Mouse (Mus musculus): ENCODE results near the gene Fbp2. TPM values are rescaled to one million over a fixed set of nuclear protein-coding genes. Genes with fewer than 3 reads are reported as not detected.
"Not testable (repeated sequence)": the region's sequence is repeated elsewhere in the genome, so short reads cannot be mapped to it uniquely, and the experiment has no call there.

Gene Fbp2
- polyA plus RNA-seq, 1 experiment from 2014 or later: 146 TPM

DNA sequence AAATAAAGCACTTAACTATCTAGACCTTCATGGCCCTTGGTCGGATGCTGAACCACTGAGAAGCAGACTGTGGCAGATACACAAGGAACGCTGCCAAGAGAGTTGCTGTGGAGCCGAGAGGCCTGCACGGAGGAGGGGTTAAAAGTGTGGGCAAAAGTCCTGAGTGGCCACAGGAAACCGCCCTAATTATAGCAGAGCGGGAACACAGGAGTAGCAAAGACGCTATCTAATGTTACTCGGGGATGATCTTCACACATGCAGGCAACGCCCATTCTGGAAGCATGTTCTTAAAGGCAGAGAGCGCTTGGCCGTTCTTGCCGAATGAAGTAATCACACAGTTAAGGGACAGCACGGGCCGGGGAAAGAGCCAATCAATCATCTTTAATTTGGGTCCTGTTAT is 1.4 kb downstream of the Fbp2 start:
- Histone ChIP-seq H3K4me3 (ENCODE audit: low read depth, low read length) (no peak overlapping the region), H3K9ac (ENCODE audit: low read length) (no peak overlapping the region), H3K9me3 (ENCODE audit: control insufficient read depth, low read length) (no peaks in the 10 kb centered on the region), H3K36me3 (ENCODE audit: control insufficient read depth, insufficient read depth, low read length) (no peaks in the 10 kb centered on the region), H3K27me3 (ENCODE audit: control insufficient read depth, insufficient read depth, low read length) (no peaks in the 10 kb centered on the region), H3K4me1 (replicated peaks; ENCODE audit: control insufficient read depth, insufficient read depth) (0 out of 2 replicates have a peak, but pooled peaks cover 2% of the 10 kb centered on the region), H3K4me2 (replicated peaks; ENCODE audit: low read depth) (peak overlapping the region; percentile 31; the same call in 1 of the 2 replicates), H3K27ac (replicated peaks) (no peak overlapping the region)
- DNase-seq (ENCODE audit: low spot score): no peak
- no peak for ATAC-seq (ENCODE audit: low FRiP score, low TSS enrichment)
- TF ChIP-seq CTCF (IDR thresholded peaks at IDR 0.05; ENCODE audit: low read depth) (no peak), EP300 (optimal IDR thresholded peaks at IDR 0.05) (no peak)
- WGBS: 66% methylated on average over 14 of the region's 14 CpGs

- H3K4me2 ChIP-seq (replicated peaks; ENCODE audit: low read depth): peak overlapping the region; percentile 60
- H3K9me3 ChIP-seq (ENCODE audit: control insufficient read depth, low read length): no peaks in the 10 kb centered on the region
- TF ChIP-seq EP300 (optimal IDR thresholded peaks at IDR 0.05): no peak
- peak; percentile 89 for TF ChIP-seq CTCF (IDR thresholded peaks at IDR 0.05; ENCODE audit: low read depth)
- WGBS: 6% methylated on average over 5 of the region's 5 CpGs
- H3K4me1 ChIP-seq (replicated peaks; ENCODE audit: control insufficient read depth, insufficient read depth): 0 out of 2 replicates have a peak, but pooled peaks cover 2% of the 10 kb centered on the region
- no peaks in the 10 kb centered on the region for H3K27me3 ChIP-seq (ENCODE audit: control insufficient read depth, insufficient read depth, low read length)
- DNase-seq (ENCODE audit: low spot score): peak; percentile 86
- H3K4me3 ChIP-seq (ENCODE audit: low read depth, low read length): peak overlapping the region; percentile 26
- H3K36me3 ChIP-seq (ENCODE audit: control insufficient read depth, insufficient read depth, low read length): no peaks in the 10 kb centered on the region
- H3K27ac ChIP-seq (replicated peaks): no peak overlapping the region
- ATAC-seq (ENCODE audit: low FRiP score, low TSS enrichment): peak; percentile 73
- H3K9ac ChIP-seq (ENCODE audit: low read length): peak overlapping the region; percentile 31; the same call in 1 of the 2 replicates
These were observed 1.9 kb downstream of the Fbp2 start for GRCm38 (mm10) chr13:62856305-62856675.

DNA sequence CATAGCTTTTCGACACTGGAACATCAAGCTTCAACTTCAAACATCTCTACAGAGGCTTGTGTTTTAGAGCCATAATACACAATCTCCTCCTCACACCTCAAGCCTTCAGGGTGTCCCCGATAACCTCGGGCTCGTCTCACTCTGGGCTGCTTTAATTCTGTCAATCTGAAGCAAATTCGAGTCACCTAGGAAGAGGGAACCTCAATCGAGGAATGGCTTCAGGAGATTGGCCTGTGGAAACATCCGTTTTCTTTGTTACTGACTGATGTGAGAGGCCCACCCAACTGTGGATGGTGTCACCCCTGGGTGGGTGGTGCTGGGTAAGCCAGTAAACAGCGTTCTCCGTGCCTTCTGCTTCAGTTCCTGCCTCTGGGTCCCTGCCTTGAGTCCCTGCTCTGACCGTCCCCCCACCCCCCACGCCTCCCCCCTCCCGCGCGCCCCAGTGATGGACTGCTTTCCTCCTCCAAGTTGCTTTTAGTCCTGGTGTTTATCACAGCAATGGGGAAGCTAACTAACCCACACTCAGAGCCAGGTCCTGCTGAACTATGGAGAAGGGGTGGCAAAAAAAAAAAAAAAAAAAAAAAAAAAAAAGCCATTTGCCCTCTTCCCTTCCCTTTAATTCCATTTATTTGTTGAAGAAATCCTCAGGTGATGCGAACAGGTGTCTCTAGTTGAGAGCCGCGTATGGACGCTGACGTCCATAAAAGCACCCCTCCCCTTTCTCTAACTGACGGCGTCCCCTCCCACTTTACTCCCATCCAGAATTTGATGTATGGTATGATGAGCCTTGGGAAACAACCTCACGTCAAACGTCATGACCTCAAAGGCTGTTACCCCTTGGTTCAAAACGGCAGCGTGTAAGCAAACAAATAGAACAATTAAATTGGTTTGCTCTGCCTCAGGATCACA is 2.6 kb downstream of the Fbp2 start:
- ATAC-seq (ENCODE audit: low FRiP score, low TSS enrichment): no peak
- peak overlapping the region; percentile 60 for H3K4me2 ChIP-seq (replicated peaks; ENCODE audit: low read depth)
- 35% methylated on average over 25 of the region's 25 CpGs for WGBS
- H3K9me3 ChIP-seq (ENCODE audit: control insufficient read depth, low read length): no peaks in the 10 kb centered on the region
- peak overlapping the region; percentile 26 for H3K4me3 ChIP-seq (ENCODE audit: low read depth, low read length)
- 0 out of 2 replicates have a peak, but pooled peaks cover 2% of the 10 kb centered on the region for H3K4me1 ChIP-seq (replicated peaks; ENCODE audit: control insufficient read depth, insufficient read depth)
- no peaks in the 10 kb centered on the region for H3K27me3 ChIP-seq (ENCODE audit: control insufficient read depth, insufficient read depth, low read length)
- TF ChIP-seq CTCF (IDR thresholded peaks at IDR 0.05; ENCODE audit: low read depth) (no peak), EP300 (optimal IDR thresholded peaks at IDR 0.05) (no peak)
- no peak overlapping the region for H3K27ac ChIP-seq (replicated peaks)
- no peaks in the 10 kb centered on the region for H3K36me3 ChIP-seq (ENCODE audit: control insufficient read depth, insufficient read depth, low read length)
- 0 out of 2 replicates have a peak overlapping the region, but pooled peaks have one; percentile 31 for H3K9ac ChIP-seq (ENCODE audit: low read length)
- no peak for DNase-seq (ENCODE audit: low spot score)

- ATAC-seq (ENCODE audit: low FRiP score, low TSS enrichment) (no peak), DNase-seq (ENCODE audit: low spot score) (peak; percentile 69)
- Histone ChIP-seq H3K27me3 (ENCODE audit: control insufficient read depth, insufficient read depth, low read length) (no peaks in the 10 kb centered on the region), H3K27ac (replicated peaks) (no peak overlapping the region), H3K4me3 (ENCODE audit: low read depth, low read length) (no peak overlapping the region), H3K4me2 (replicated peaks; ENCODE audit: low read depth) (no peak overlapping the region), H3K36me3 (ENCODE audit: control insufficient read depth, insufficient read depth, low read length) (no peaks in the 10 kb centered on the region), H3K9ac (ENCODE audit: low read length) (no peak overlapping the region), H3K9me3 (ENCODE audit: control insufficient read depth, low read length) (no peaks in the 10 kb centered on the region), H3K4me1 (replicated peaks; ENCODE audit: control insufficient read depth, insufficient read depth) (0 out of 2 replicates have a peak, but pooled peaks cover 2% of the 10 kb centered on the region)
- 17% methylated on average over 15 of the region's 15 CpGs for WGBS
- no peak for TF ChIP-seq EP300 (optimal IDR thresholded peaks at IDR 0.05)
- TF ChIP-seq CTCF (IDR thresholded peaks at IDR 0.05; ENCODE audit: low read depth): peak; percentile 92
These were observed 3.6 kb downstream of the Fbp2 start for GRCm38 (mm10) chr13:62854666-62855065.

GRCm38 (mm10) chr13:62833341-62833740 is 24.9 kb downstream of the Fbp2 start:
- no peaks in the 10 kb centered on the region for H3K36me3 ChIP-seq (ENCODE audit: control insufficient read depth, insufficient read depth, low read length)
- H3K4me2 ChIP-seq (replicated peaks; ENCODE audit: low read depth): no peak overlapping the region
- no peak for TF ChIP-seq CTCF (IDR thresholded peaks at IDR 0.05; ENCODE audit: low read depth)
- TF ChIP-seq EP300 (optimal IDR thresholded peaks at IDR 0.05): no peak
- no peaks in the 10 kb centered on the region for H3K4me1 ChIP-seq (replicated peaks; ENCODE audit: control insufficient read depth, insufficient read depth)
- no peak overlapping the region for H3K27ac ChIP-seq (replicated peaks)
- no peak overlapping the region for H3K4me3 ChIP-seq (ENCODE audit: low read depth, low read length)
- H3K9ac ChIP-seq (ENCODE audit: low read length): no peak overlapping the region
- no peaks in the 10 kb centered on the region for H3K27me3 ChIP-seq (ENCODE audit: control insufficient read depth, insufficient read depth, low read length)
- 34% methylated on average over 4 of the region's 4 CpGs for WGBS
- no peak for DNase-seq (ENCODE audit: low spot score)
- H3K9me3 ChIP-seq (ENCODE audit: control insufficient read depth, low read length): no peaks in the 10 kb centered on the region
- ATAC-seq (ENCODE audit: low FRiP score, low TSS enrichment): no peak

DNA sequence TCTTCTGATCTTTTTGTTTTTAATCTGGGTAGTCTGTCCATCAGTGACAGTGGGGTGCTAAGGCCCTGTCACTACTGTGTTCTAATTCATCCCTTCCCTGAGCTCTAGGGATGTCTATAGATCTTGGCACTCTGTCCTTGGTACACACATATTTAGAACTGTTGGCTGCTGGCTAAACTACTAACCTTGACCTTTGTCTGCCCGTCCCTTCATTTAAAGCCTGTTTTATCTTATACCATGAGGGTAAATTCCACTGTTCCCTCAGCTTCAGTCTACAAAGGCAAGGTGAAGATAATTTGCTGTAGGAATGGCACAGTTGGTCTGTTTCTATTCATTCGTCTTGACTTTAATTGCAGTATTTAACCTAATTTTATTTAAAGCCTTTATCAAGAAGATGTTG is 26.0 kb downstream of the Fbp2 start:
- TF ChIP-seq CTCF (IDR thresholded peaks at IDR 0.05; ENCODE audit: low read depth) (no peak), EP300 (optimal IDR thresholded peaks at IDR 0.05) (no peak)
- H3K4me3 ChIP-seq (ENCODE audit: low read depth, low read length): no peak overlapping the region
- no peaks in the 10 kb centered on the region for H3K9me3 ChIP-seq (ENCODE audit: control insufficient read depth, low read length)
- 66% methylated on average over 2 of the region's 2 CpGs for WGBS
- H3K9ac ChIP-seq (ENCODE audit: low read length): no peak overlapping the region
- H3K27ac ChIP-seq (replicated peaks): no peak overlapping the region
- H3K4me1 ChIP-seq (replicated peaks; ENCODE audit: control insufficient read depth, insufficient read depth): no peaks in the 10 kb centered on the region
- H3K4me2 ChIP-seq (replicated peaks; ENCODE audit: low read depth): no peak overlapping the region
- ATAC-seq (ENCODE audit: low FRiP score, low TSS enrichment) (no peak), DNase-seq (ENCODE audit: low spot score) (no peak)
- no peaks in the 10 kb centered on the region for H3K27me3 ChIP-seq (ENCODE audit: control insufficient read depth, insufficient read depth, low read length)
- H3K36me3 ChIP-seq (ENCODE audit: control insufficient read depth, insufficient read depth, low read length): no peaks in the 10 kb centered on the region

GRCm38 (mm10) chr13:62815705-62816104 is 42.5 kb downstream of the Fbp2 start:
- H3K9me3 ChIP-seq (ENCODE audit: control insufficient read depth, low read length); H3K9ac ChIP-seq (ENCODE audit: low read length); H3K4me3 ChIP-seq (ENCODE audit: low read depth, low read length); ATAC-seq (ENCODE audit: low FRiP score, low TSS enrichment); H3K27me3 ChIP-seq (ENCODE audit: control insufficient read depth, insufficient read depth, low read length); H3K27ac ChIP-seq (replicated peaks); H3K4me2 ChIP-seq (replicated peaks; ENCODE audit: low read depth); DNase-seq (ENCODE audit: low spot score); H3K4me1 ChIP-seq (replicated peaks; ENCODE audit: control insufficient read depth, insufficient read depth); H3K36me3 ChIP-seq (ENCODE audit: control insufficient read depth, insufficient read depth, low read length): not testable (repeated sequence)
- 84% methylated on average over 3 of the region's 3 CpGs for WGBS

Data from stomach, postnatal 0 days (tissue).